ENCODE assay signal across 9 mouse cellular contexts in the genomic region with DNA sequence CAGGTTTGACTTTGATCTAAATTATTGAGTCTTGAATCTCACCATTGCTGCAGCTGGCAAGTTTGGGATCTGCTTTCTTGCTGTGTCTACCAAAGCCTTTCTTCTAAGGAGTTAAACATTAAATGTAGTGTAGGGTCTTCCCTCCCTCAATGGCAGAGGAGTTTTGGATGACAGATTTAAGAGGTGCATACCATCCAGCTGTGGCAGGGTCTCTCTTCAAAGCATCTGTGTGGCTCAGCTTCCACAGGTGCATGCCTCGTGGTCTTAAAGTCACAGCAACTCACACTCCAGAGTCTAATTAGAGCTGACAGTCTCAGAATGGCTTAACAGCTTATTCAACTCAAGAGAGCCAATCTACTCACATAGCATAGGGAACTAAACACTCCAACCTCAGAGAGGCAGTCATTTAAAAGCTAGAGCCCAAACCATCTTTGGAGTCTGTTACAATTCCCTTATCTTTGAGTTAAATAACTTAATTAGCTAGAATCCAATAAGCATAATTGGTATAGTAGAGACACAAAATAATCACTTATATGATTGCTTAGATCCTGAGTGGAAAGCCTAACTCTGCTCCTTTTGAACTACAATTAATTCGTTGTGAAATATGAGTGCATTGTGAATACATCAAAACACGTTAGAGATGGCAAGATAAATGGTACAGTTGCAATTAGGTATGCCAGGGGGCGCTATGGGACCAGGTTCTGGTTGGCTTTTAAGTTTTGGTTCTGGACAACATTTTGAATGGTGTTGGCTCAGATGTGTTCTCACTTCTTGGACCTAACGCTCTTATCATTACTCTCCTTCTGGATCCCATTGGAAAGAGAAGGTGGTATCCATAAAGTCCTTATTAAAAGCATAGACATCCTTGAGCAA. TPM values are rescaled to one million over a fixed set of nuclear protein-coding genes. Genes with fewer than 3 reads are reported as not detected.
DNase-seq lines count a peak whose midpoint lies in the region; ATAC-seq lines count a peak whose summit lies in the region.
"Had no signal": no experiment of that assay in that cellular context is flagged by ENCODE, and none has a peak within 500 bp of the region (broad histone marks: within the 10 kb centered on the region; RNA-seq: fewer than 3 reads in every experiment).

No protein-coding gene starts in this region.

- H3K9me3 ChIP-seq in heart, embryonic 12.5 days (replicated peaks), result no peaks in the 10 kb centered on the region
- H3K9me3 ChIP-seq in midbrain, embryonic 10.5 days (replicated peaks), result no peaks in the 10 kb centered on the region
- H3K9me3 ChIP-seq: neural tube, embryonic 13.5 days had no signal

- no peaks in the 10 kb centered on the region for H3K27me3 ChIP-seq in heart, embryonic 12.5 days (replicated peaks)
- no peaks in the 10 kb centered on the region for H3K27me3 ChIP-seq in midbrain, embryonic 10.5 days (ENCODE audit: low read depth, poor library complexity, severe bottlenecking)
- H3K27me3 ChIP-seq: neural tube, embryonic 13.5 days had no signal

- H3K4me1 ChIP-seq in heart, embryonic 12.5 days (replicated peaks), result no peaks in the 10 kb centered on the region
- H3K4me1 ChIP-seq in midbrain, embryonic 10.5 days, result peaks cover 5% of the 10 kb centered on the region

- WGBS in heart, embryonic 12.5 days, result 36% methylated on average over 5 of the region's 5 CpGs
- 44% methylated on average over 5 of the region's 5 CpGs for WGBS in midbrain, embryonic 10.5 days

- no peak overlapping the region for H3K4me2 ChIP-seq in heart, embryonic 12.5 days
- H3K4me2 ChIP-seq: neural tube, embryonic 13.5 days had no signal

- no peak overlapping the region for H3K27ac ChIP-seq in heart, embryonic 12.5 days (ENCODE audit: poor library complexity, severe bottlenecking)
- no peak overlapping the region for H3K27ac ChIP-seq in midbrain, embryonic 10.5 days (replicated peaks)
- H3K27ac ChIP-seq: neural tube, embryonic 13.5 days had no signal

- H3K36me3 ChIP-seq in heart, embryonic 12.5 days, result no peaks in the 10 kb centered on the region
- no peaks in the 10 kb centered on the region for H3K36me3 ChIP-seq in midbrain, embryonic 10.5 days
- H3K36me3 ChIP-seq: neural tube, embryonic 13.5 days had no signal

- peak; percentile 87 for DNase-seq in heart, adult 11 months
- peak; percentile 84 to 87 for DNase-seq in B cell, adult 2 months
- DNase-seq in adrenal gland, adult 8-10 months, result peak; percentile 36
- peak; percentile 36 for DNase-seq in kidney, postnatal 14 days
- peak; percentile 57 for DNase-seq in spleen, adult 12 weeks (ENCODE audit: low spot score)
- DNase-seq in midbrain, embryonic 10.5 days (ENCODE audit: low spot score), result no peak

- no peak overlapping the region for H3K4me3 ChIP-seq in heart, embryonic 12.5 days
- H3K4me3 ChIP-seq in midbrain, embryonic 10.5 days, result no peak overlapping the region
- H3K4me3 ChIP-seq: neural tube, embryonic 13.5 days had no signal

- no peak for ATAC-seq in heart, embryonic 12.5 days (ENCODE audit: insufficient number of reproducible peaks, low FRiP score)
- peak; percentile 63; the same call in 1 of the 2 replicates for ATAC-seq in erythroid progenitor cell, adult 5-6 weeks (replicated peaks; ENCODE audit: low FRiP score, poor library complexity, severe bottlenecking)

- H3K9ac ChIP-seq in heart, embryonic 12.5 days, result no peak overlapping the region
- H3K9ac ChIP-seq: neural tube, embryonic 13.5 days had no signal

RNA-seq across cellular contexts. Expression of gene Cul1, which starts 57.5 kb away (rescaled TPM):
- 124 and 132 TPM in 2 replicates for polyA plus RNA-seq in heart, embryonic 12.5 days (2016; fragmentation: Nextera tagmentation; extraction: Ambion mirVana)
- total RNA-seq in adrenal gland, adult 8-10 months (2022), result 100 to 1,000 TPM in 3 of 4 experiments, 10 to 100 TPM in 1; 94.2 to 119 (median 109) TPM
- 195 and 263 TPM in 2 replicates for total RNA-seq in erythroid progenitor cell, adult 5-6 weeks (2015; ENCODE audit: low replicate concordance)
- 75.3 and 91.0 TPM in 2 replicates for total RNA-seq in erythroid progenitor cell, adult 5-6 weeks (2017; ENCODE audit: low replicate concordance)
- 197 and 198 TPM in 2 replicates for polyA plus RNA-seq in midbrain, embryonic 10.5 days (2016; fragmentation: Nextera tagmentation; extraction: Ambion mirVana)
